15 mouse cellular contexts compared by ENCODE assay signal in the genomic region with DNA sequence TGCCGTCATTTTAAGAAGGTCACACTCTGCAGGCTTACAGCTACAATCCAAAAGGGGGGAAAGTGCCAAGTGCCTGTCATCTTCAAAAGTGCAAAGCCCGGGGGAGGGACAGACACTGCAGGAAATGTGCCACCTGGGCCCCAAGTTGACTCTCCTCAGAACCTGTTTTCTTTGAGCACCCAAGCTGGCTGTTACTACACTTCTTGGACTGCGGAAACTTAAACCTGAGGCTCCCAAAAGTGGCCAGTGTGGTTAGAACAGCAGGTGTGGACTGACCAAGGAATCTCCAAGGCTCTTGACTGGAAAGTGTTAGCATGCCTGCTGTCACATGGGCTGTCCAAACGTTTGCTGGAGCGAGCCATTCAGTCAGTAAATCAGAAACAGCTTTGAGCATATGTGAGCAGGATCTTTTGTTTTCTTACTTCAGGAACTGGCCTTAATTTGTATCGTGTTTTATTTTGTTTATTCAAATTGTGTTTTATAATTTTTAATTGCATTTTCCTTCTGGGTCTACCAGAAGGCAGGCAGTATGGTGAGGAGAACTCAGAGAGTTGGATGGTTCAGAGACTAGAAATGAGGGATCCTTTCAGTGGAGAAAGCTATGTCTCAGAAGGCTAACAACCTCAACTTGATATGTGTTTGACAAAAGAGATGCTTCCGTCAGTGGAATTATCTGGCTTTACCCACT.
DNase-seq lines count a peak whose midpoint lies in the region; ATAC-seq and TF ChIP-seq lines count a peak whose summit lies in the region.
"Had no signal": no experiment of that assay in that cellular context is flagged by ENCODE, and none has a peak within 500 bp of the region (broad histone marks: within the 10 kb centered on the region; RNA-seq: fewer than 3 reads in every experiment).

No protein-coding gene starts in this region.

- H3K27me3 ChIP-seq in intestine, embryonic 15.5 days (replicated peaks), result no peaks in the 10 kb centered on the region
- H3K27me3 ChIP-seq in intestine, postnatal 0 days (replicated peaks; ENCODE audit: control insufficient read depth, insufficient read depth, low read length), result no peaks in the 10 kb centered on the region
- H3K27me3 ChIP-seq: liver, embryonic 15.5 days; midbrain, embryonic 15.5 days had no signal

- no peaks in the 10 kb centered on the region for H3K36me3 ChIP-seq in intestine, embryonic 15.5 days
- H3K36me3 ChIP-seq in intestine, postnatal 0 days (ENCODE audit: control insufficient read depth, insufficient read depth), result no peaks in the 10 kb centered on the region
- H3K36me3 ChIP-seq: G1E; liver, embryonic 15.5 days; midbrain, embryonic 15.5 days had no signal

- no peaks in the 10 kb centered on the region for H3K4me1 ChIP-seq in intestine, embryonic 15.5 days (replicated peaks)
- no peaks in the 10 kb centered on the region for H3K4me1 ChIP-seq in intestine, postnatal 0 days (replicated peaks; ENCODE audit: control insufficient read depth, insufficient read depth, low read length)
- H3K4me1 ChIP-seq: liver, embryonic 15.5 days; midbrain, embryonic 15.5 days had no signal

- H3K9ac ChIP-seq in intestine, embryonic 15.5 days, result no peak overlapping the region
- no peak overlapping the region for H3K9ac ChIP-seq in intestine, postnatal 0 days (ENCODE audit: low read depth, low read length)
- H3K9ac ChIP-seq: hindbrain, embryonic 14.5 days; liver, embryonic 15.5 days; midbrain, embryonic 15.5 days had no signal

- 57% methylated on average over 7 of the region's 7 CpGs for WGBS in intestine, embryonic 15.5 days
- 62% methylated on average over 7 of the region's 7 CpGs for WGBS in intestine, postnatal 0 days

- peak; percentile 28 to 35 for DNase-seq in cerebellum, postnatal 10 days
- peak; percentile 37 to 58 for DNase-seq in lung, adult 18-20 months
- DNase-seq in lung, postnatal 14 days, result no peak
- peak; percentile 38 for DNase-seq in heart, postnatal 4 days
- DNase-seq in thymus, postnatal 25 days, result peak; percentile 52
- DNase-seq: embryo, embryonic 11 days; kidney, postnatal 14 days; right cerebral cortex, postnatal 25 days had no signal

- no peaks in the 10 kb centered on the region for H3K9me3 ChIP-seq in intestine, embryonic 15.5 days
- no peaks in the 10 kb centered on the region for H3K9me3 ChIP-seq in intestine, postnatal 0 days (ENCODE audit: control insufficient read depth)
- H3K9me3 ChIP-seq: liver, embryonic 15.5 days; midbrain, embryonic 15.5 days had no signal

- H3K4me2 ChIP-seq in intestine, embryonic 15.5 days (replicated peaks), result no peak overlapping the region
- no peak overlapping the region for H3K4me2 ChIP-seq in intestine, postnatal 0 days (replicated peaks; ENCODE audit: low read depth)
- H3K4me2 ChIP-seq: hindbrain, embryonic 14.5 days; liver, embryonic 15.5 days; midbrain, embryonic 15.5 days had no signal

- ATAC-seq in cerebellum, adult (ENCODE audit: insufficient number of reproducible peaks, low FRiP score, low TSS enrichment), result no peak
- no peak for ATAC-seq in intestine, embryonic 15.5 days
- ATAC-seq in intestine, postnatal 0 days, result no peak
- ATAC-seq: midbrain, embryonic 15.5 days had no signal

- no peak overlapping the region for H3K4me3 ChIP-seq in intestine, embryonic 15.5 days (replicated peaks)
- no peak overlapping the region for H3K4me3 ChIP-seq in intestine, postnatal 0 days (ENCODE audit: low read depth, low read length)
- H3K4me3 ChIP-seq: liver, embryonic 15.5 days; midbrain, embryonic 15.5 days had no signal

- no peak for TF ChIP-seq CTCF in intestine, postnatal 0 days (IDR thresholded peaks at IDR 0.05; ENCODE audit: low read depth)

- H3K27ac ChIP-seq in intestine, embryonic 15.5 days, result no peak overlapping the region
- no peak overlapping the region for H3K27ac ChIP-seq in intestine, postnatal 0 days (ENCODE audit: low read depth, low read length)
- H3K27ac ChIP-seq: hindbrain, embryonic 14.5 days; liver, embryonic 15.5 days; midbrain, embryonic 15.5 days had no signal
